Mouse (Mus musculus) testis, postnatal 14 days (tissue): ENCODE measurements around the gene Mrps35.
A peak's percentile ranks its signal among the peaks of the same experiment; 100 is the strongest.

ENCODE experiments used
- DNase-seq: peaks from one replicate; pipeline ENCODE4 v3.0.0; 2021; ENCODE audit warnings: low spot score

The Mrps35 gene

DNA sequence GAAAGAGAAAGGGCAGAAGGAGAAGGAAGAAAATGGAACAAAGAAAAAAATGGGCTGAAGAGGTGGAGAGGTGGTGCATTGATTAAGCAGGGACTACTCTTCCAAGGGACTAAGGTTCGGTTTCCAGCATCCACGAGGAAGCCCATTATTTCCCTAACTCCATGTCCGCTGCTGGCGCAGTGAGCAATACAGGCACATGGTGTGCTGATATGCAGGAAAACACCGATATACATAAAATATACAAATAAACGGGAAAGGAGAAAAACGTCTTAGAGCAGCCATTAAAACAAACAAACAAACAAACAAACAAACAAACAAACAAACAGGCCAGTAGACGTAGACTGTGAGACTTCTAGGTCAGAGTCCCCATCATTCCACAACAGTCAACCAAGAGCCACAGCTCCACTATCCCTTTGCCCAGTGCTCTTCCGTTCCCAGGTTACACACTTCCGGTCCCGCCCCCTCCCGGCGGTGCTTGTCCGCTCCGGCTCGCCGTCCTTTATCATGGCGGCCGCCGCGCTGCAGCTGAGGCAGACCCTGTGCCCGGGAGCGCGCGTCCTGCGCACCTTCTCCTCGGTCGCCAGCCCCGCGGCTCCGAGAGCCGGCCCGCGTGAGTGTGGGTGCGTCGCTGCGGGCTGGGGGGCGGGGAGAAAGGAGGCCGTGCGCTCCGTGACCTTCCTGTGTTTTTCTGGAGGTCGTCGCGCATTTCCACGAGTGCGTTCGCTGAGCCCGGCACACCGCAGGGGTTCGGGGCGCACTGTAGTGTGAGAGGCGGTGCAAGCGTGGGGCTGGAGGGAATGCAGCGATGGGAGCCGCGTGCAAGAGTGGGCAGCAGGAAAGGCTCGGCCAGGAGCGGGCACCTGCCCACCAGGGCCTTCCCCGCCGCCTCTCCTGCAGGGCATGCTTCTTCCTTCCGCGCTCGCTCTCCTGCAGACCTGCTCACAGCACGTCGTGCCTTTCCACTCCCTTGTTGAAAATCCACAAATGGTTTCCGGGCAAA is at the start of gene Mrps35:
Gene Mrps35, plus strand, starts transcription at position 474 of the 1,000 bp plus-strand sequence.
- DNase-seq: peak; percentile 90

DNA sequence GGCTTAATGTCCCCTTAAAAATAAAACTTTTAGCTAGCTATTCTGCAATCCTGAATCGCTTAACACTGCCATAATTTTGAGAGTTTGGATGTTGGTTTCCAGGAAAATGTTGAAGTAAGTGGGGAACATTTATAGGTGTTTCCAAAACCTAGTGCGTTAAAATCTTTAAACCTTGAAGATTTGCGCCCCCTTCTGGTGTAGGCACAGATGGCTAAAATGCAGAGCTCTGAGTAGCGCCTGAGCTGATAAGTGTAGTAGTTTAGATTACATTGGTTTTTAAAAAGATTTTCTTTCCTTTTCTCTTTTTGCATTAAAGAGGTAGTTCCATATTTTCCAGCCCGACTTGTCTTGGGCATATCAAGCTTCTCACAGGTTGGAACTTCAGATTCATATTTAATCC is 48.3 kb upstream of the Mrps35 start:
- DNase-seq: no peak

DNA sequence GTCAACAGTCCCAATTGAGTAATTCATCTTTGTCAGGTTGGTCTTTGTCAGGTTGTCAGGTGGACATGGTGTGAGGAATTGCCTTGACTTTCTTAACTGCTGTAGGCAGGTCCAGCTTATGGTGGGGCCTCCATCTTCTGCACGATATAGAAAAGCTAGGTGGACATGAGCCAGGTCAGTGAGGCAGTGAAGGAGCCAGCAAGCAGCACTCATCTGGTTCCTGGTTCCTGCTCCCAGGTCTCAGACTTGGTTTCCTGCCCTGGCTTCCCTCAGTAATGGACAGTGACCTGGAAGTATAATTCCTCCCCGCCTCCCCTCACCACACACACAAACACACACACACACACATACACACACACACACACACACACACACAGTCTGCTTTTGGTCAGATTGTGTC is 47.2 kb upstream of the Mrps35 start:
- DNase-seq: no peak

DNA sequence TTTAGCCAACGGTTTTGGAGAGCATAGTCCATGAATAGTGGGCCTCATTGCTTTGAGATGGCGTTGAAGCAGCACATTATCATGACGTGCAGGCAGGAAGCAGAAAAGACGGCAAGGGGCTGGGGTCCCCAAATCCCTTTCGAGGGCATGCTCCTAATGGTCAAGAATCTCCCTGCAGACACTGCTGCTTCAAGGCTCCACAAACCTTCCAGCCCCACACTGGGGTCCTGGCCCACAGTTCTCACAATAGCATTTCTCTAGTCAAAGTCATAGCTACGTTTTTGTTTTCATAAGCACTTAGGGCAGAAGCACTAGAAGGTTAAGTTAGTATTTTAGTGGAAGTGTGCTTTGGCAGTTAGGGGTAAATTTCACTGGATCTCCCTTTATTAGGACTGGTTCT is 46.7 kb upstream of the Mrps35 start:
- DNase-seq: no peak

DNA sequence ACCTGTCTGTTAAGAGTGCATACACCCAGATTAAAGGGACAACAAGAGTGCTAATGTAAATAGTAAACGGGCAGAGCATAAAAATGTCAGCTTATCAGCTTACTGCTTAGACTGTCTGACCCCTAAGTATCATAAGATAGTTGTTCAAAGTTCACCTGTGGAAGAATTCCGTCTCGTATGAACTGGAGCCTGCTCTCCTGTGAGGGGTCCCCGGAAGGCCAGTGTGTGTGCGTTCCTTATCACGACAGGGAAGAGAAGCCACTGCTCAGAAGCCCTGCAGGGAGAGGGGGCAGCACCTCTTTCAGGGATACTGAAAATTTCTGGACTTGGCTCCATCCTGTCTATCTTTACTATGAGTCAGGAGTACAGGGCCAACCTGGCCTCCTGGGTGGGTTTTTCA is 45.6 kb upstream of the Mrps35 start:
- no peak for DNase-seq

DNA sequence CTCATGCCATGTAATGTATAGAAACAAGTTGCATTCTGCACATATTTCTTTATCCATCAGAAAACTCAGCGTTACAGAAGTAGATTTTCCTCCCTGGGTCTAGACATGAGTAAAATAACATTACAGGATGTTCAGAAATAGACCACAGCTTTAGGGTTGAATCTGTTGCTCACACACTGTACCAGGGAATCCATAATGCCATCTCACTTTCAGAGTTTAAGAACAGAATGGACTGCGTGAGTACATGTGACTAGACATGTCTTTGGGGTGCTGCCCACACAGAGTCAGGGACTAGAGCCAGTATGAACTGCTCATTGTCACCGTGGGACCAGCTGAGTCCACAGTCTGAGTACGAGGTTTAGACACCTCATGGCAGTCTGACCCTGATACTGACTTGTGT is 43.9 kb upstream of the Mrps35 start:
- no peak for DNase-seq

DNA sequence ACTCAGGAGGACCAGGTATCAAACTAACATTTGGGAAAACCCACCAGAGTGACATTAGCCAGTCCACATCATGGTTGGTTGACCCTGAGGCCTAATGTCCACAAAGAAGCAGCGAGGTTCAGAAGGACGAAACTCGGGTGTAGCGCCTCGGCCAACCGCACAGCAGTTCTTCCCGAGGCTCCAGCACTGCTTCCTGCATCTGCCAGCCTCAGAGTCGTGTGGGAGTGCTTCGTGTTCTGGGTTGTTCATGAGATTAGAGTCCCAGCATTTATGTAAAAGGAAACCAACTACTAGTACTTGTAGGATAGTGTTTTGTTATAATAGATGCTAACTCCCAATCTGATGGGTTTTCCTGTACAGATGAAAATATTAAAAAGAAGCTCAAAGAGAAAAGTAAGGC is 43.3 kb upstream of the Mrps35 start:
- DNase-seq: no peak

DNA sequence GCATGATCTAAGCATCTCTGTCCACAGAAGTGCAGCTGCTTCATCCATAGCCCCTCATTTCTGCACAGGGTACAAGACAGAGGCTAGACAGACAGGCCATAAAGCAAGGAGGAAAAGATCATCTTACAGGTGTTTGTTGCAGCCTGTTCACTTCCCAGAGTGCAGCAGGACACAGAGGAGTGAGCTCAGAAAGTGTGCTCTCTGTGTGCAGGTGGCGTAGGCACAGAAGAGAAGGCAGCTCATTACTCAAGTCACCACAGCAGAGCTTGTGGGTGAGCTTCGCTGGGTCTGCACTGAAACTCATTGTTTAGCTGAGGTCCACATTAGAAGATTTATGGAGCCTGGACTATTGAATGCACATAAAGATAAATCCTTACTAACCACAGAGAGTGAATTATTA is 42.8 kb upstream of the Mrps35 start:
- no peak for DNase-seq

DNA sequence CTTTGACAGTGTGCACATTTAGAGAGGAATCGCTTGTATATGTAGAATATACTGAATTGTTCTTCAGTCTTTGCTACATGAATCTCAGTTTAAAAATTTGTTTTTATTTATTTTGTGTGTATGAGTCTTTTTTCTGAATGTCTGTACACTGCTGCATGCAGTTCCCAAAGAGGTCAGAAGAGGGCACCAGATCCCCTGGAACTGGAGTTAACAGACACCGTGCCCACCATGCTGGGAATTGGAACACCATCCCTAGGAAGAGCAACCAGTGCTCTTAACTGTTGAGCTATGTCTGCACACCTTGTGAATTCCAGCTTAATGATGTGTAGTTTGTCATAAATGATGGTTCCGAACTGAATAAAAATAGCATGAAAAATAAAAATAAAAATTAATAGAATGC is 34.4 kb upstream of the Mrps35 start:
- DNase-seq: no peak

DNA sequence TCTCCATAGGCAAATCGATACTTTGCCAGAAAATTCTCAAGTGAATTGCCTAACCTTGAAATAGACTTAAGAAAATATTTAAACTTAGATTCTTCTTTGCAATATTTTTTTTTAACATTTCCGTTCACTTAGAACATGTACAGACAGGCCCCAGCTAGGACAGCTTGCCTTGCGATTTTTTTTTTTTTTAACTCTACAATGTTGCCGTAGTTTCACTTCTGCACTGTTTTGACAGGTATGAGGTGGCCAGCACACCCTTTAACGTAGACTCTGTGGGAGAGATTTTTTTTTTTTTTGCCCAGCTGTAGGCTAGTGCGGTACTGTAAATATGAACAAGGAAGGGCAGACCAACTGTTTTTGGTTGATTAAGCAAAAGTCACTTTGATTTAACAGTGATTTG is 32.2 kb upstream of the Mrps35 start:
- no peak for DNase-seq

DNA sequence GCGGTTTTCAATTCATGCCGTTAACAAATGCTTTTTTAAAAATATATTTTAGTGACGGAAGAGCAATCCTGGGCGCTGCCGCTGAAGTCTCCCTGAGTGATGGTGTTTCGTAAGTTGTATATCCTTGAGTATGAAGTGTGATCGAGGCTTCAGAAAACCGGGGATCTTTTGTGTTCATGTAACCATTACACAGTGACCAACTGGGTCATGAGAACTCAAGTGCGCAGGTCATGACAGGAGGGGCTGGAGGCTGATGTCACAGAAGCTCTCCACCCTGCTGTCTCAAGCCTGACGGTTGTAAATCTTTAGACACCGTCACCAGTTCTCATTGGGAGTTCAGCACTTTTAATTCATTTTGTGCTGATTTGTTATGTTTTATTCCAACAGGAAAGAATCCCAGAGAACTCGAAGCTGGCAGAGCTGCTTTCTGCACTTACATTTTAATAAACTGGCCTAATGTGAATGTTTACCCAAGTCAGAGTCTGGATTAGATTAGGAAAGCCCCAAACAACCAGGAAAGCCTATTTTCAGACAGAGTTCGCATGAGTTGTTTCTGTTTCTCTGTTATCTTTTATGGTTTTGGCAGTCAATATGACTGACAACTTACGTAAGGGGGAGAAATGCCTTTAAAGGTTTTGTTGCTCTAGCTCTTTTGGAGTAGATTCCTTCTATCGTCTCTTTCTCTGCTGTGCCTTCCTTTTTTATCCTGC is 31.6 kb upstream of the Mrps35 start:
- no peak for DNase-seq

DNA sequence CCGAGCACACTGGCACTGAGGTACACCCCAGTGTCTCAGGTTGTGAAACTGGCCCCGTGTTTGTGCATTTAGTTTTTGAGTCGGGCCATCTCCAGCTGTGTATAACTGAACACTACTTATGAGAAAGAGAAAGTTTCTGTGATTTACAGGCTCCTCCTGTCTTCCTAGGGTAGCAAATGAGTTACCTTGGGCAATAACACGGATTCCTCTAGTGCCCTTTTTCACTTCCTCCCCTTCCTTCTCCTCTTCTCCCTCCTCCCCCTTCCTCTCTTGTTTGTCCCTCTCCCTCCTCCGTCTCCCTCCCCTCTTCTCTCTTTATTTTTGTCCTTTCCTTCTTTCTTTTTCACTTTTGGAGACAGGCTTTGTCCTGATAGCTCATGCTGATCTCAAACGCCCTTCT is 31.0 kb upstream of the Mrps35 start:
- no peak for DNase-seq

DNA sequence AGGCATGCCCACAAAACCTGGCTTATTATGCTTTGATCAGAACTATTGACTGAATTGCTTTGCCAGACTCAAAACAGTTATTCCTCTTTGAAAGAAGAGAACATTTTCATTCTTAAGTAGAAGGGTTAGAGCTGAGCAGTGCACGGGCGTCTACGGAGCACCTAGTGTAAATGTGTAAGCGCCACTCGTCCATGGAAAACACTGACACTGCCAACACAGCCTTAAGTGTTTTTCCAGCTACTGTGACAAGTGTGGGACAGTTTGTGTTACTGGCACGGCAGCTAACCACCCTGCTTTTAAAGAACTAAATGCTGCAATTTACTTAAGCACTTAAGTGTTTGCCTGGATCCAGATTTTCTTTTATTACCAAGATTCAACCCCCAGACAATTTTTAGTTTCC is 30.6 kb upstream of the Mrps35 start:
- DNase-seq: no peak

DNA sequence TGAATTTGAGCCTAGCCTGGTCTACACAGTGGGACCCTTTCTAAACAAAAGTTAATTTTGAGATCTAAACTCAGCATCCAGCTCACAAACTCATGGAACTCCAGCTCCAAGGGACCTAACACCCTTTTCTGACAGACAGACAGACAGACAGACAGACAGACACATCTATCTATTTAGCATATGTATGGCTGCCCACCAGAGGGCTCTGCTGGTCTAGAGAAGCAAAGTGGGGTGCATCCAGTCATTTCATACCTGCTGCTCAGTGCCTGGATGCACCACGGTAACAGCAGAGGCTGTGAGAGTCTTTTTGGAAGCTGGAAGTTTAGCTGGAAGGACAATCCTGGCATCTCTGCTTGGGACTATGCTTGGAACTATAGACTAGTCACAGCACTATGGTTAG is 29.0 kb upstream of the Mrps35 start:
- DNase-seq: no peak

DNA sequence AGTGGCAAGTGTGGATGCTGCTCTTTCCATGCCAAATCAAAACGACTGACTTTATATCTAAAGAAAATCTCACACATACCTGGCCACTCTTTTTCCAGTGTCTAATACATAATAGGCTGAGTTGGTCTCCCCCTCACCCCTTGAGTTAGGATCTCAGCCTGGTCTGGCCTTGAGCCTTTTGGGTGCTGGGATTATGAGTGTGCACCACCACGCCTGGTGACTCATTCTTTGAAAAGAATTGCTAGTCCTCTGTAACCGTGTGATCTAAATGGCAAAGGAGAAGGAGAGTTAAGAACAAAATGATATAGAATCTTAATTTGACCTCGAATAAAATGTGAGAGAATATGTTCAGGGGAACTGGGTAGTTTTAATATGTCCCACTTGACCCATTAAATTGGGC is 24.7 kb upstream of the Mrps35 start:
- DNase-seq: no peak

DNA sequence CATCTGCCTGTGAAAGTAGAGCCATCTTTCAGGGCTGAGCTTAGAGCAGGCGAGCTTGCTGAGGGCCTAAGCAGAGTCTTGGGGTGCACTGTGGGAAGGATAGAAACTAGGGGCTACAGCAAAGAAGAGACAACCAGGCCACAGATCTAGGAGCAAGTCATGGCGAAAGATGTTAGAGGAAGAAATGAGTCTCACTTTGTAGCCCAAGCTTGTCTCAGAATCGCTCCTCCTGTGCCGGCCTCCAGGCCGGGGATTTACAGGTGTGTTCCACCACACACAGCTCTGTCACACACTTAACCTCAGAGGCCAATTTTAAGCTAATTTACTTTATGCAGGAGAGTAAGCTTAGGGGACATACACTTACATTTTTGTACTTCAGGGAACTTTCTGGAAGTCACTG is 24.2 kb upstream of the Mrps35 start:
- no peak for DNase-seq

DNA sequence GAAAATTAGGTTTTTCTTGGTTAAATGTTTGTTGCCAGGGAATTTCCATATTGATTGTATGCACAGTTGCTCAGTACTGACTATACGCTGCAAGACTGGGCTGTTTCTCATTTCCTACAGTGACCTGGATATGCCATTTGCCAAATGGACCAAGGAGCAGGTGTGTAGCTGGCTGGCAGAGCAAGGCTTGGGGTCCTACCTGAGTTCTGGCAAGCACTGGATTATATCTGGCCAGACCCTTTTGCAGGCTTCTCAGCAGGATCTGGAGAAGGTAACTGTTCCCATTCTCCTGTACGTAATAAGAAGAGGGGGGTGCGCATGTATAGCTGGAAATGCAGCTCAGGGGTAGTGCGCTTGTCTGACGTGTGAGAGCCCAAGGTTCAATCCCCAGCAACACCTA is 21.4 kb upstream of the Mrps35 start:
- no peak for DNase-seq

DNA sequence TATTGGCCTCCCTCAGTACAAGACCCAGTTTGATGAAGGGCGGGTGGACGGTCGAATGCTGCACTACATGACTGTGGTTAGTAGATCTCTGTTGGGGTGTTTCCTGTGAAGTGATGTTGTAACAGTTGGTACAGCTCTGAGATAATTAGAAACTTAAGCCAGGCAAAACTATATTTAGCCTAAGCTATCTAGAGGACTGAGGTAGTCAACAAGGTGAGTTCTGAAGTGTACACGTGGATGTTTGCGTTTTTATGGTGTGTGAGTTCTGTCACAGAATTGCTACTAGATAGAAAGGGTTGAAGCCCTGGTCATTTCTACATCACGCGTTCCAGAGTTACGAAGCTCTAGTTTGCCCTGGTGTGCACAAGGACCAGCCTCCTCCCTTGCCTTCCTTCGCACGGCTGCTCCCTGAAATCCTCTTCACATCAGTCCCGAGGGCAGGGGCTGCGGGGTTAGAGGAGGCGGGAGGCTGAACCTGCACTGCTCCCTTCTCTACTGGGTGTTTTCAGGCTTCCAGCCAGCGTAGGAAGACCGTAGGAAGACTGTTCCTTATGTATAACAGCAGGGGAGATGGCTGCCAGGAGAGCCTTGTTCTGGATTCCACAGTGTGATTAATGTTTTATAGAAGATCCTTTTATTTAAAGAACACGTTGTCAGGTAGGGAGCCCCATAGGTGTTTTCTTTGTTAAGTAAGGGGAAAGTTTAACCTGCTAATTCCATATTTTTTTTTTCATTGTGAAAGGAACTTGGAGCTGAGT is 20.0 kb upstream of the Mrps35 start:
- DNase-seq: peak; percentile 27

DNA sequence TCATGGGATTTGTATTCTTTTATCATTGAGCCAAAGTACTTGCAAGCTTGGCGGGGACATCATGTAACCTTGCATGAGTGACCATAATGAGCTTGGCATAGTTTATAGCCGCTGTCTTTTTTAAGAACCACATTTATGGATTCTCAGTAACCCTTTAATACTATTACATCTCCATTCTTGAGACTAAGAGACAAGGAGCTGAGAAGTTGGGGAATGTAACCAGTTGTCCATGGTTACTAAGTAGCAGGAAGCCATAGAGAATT is 19.5 kb upstream of the Mrps35 start:
- no peak for DNase-seq

DNA sequence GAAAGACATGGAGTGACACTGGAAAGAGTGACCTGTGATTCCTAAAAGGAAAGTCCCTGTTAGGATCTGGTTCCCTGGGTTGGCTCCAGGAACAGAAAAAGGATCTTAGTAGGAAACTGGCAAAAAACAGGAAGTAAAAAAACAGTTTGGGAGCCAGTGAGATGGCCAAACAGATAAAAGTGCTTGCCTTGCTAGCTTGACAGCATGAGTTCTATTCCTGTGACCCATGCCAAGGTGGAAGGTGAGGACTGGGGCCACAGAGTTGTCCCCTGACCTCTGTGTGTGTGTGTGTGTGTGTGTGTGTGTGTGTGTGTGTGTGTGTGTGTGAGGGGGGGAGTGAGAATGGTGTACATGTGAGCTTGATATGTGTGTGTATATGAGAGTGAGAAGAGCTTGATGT is 19.0 kb upstream of the Mrps35 start:
- DNase-seq: no peak

DNA sequence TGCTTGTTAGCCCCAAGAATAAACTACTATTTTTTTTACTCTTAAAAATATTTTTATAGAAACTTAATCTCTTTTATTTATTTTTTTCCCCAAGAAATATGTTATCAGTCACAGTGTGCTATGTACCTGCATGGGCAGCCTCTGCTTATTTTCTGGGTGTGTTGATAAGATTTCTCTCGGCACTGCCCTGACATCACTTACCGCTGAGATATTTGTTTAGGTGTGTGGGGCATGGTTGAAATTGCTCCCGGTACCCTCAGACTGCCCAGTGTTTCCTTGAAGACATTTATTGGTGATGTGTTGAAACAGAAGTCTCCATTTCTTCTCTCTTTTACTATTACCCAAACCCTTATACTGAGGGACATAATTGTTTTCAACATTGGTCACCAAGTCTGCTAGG is 17.8 kb upstream of the Mrps35 start:
- no peak for DNase-seq

DNA sequence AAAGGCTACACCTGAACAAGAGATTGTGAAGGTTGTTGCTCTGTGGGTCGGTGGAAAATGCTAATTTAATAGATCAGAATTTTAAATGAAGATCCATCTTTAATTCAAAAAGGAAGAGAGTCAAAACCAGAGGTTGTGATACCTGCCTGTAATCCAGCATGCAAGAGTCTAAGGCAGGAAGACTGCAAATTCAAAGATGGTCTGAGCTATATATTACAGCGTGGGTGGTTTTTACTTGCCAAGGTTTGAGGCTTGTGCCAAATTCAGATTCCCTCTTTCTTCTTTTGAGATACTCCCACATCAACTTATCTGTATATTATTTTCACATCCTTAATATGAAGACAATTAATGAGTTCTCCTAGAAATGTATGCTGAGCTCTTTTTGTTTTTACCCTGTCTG is 14.2 kb upstream of the Mrps35 start:
- no peak for DNase-seq

DNA sequence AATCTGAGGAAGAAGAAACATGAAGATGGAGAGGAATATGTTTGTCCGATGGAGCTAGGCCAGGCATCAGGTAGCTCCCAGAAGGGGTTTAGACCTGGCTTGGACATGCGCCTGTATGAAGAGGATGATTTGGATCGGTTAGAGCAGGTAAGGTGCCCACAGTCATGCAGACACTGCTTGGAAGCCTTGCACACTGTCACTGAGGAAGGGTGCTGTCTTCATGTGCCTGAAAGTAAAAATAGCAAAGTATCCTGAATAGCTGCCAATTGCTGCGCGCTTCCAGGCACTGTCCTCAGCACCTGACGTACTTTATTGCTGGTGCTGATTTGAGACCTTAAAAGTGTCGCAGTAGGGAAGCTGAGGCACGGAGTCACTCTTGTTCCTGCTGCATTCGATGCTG is 13.0 kb upstream of the Mrps35 start:
- no peak for DNase-seq
